Mouse (Mus musculus) liver, embryonic 15.5 days (tissue): ENCODE results near the gene Ahcyl1. TPM values are rescaled to one million over a fixed set of nuclear protein-coding genes. Genes with fewer than 3 reads are reported as not detected.
"Not testable (repeated sequence)": the region's sequence is repeated elsewhere in the genome, so short reads cannot be mapped to it uniquely, and the experiment has no call there.

Source experiments
- ATAC-seq: fragments of 200-750 bp; cut with Nextera tagmentation; 2 replicates; pipeline ENCODE4 v1.8.0; 2017; ENCODE audit warnings: moderate number of reproducible peaks, mild to moderate bottlenecking, moderate library complexity; ENCODE audit not compliant: insufficient read depth
- H3K27ac ChIP-seq: fragments of 300-500 bp; sonication (generic); replicated peaks from 2 replicates; pipeline ENCODE4 v1.5.1; 2015; ENCODE audit warnings: mild to moderate bottlenecking, inconsistent platforms
- H3K27me3 ChIP-seq: fragments of 300-500 bp; sonication (generic); 2 replicates; pipeline ENCODE4 v1.6.1; 2015; ENCODE audit warnings: mild to moderate bottlenecking, inconsistent platforms
- H3K36me3 ChIP-seq: fragments of 300-500 bp; sonication (generic); replicated peaks from 2 replicates; pipeline ENCODE4 v1.6.1; 2015; ENCODE audit warnings: moderate library complexity, mild to moderate bottlenecking, inconsistent platforms
- H3K4me1 ChIP-seq: fragments of 300-500 bp; sonication (generic); replicated peaks from 2 replicates; pipeline ENCODE4 v1.6.1; 2015; ENCODE audit warnings: inconsistent platforms
- H3K4me2 ChIP-seq: fragments of 300-500 bp; sonication (generic); 2 replicates; pipeline ENCODE4 v1.6.1; 2015; ENCODE audit warnings: moderate library complexity, mild to moderate bottlenecking, inconsistent platforms
- H3K4me3 ChIP-seq: fragments of 300-500 bp; sonication (generic); replicated peaks from 2 replicates; pipeline ENCODE4 v1.5.1; 2015; ENCODE audit warnings: mild to moderate bottlenecking, inconsistent platforms
- H3K9ac ChIP-seq: fragments of 300-500 bp; sonication (generic); 2 replicates; pipeline ENCODE4 v1.6.1; 2015; ENCODE audit warnings: moderate library complexity, mild to moderate bottlenecking, inconsistent platforms
- H3K9me3 ChIP-seq: fragments of 300-500 bp; sonication (generic); replicated peaks from 2 replicates; pipeline ENCODE4 v1.6.1; 2016; ENCODE audit warnings: inconsistent platforms
- WGBS: fragments of 180-500 bp; shearing (Covaris S2); methylation state at CpG from one replicate; pipeline ENCODE4 v1.1.7; 2015; ENCODE audit warnings: mixed read lengths; ENCODE audit not compliant: insufficient replicate concordance; 5-methylcytosine and 5-hydroxymethylcytosine counted together
- polyA plus RNA-seq: library from polyadenylated mRNA; unstranded; fragments of >200 nt; fragmentation: Nextera tagmentation; extraction: Ambion mirVana; gene quantifications from 2 replicates; pipeline ENCODE4 v1.2.1, GENCODE M21; 2015

Gene Ahcyl1
- polyA plus RNA-seq, 1 experiment from 2014 or later: 26.4 TPM

DNA sequence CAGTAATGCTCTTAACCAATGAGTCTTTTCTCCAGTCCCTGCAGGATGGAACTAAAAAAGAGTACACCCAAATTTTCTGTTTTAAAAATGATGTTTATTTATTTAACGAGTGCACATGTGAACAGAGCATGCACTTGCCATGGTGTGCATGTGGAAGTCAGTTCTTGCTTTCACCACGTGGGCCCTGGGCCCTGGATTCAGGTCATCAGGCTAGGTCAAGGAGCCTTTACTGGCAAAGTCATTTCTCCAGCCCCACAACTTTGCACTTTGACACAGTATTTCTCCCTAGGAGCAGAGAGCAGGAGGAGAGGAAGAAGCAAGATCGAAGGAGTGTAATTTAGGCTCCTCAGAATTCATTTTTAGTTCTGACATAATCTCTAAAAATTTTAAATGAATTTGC, 41.5 kb downstream of the Ahcyl1 start:
- Histone ChIP-seq H3K27ac (no peak overlapping the region), H3K4me2 (no peak overlapping the region), H3K36me3 (0 out of 2 replicates have a peak, but pooled peaks cover 8% of the 10 kb centered on the region), H3K4me3 (no peak overlapping the region), H3K9ac (no peak overlapping the region), H3K4me1 (no peaks in the 10 kb centered on the region), H3K27me3 (no peaks in the 10 kb centered on the region), H3K9me3 (no peaks in the 10 kb centered on the region)
- 64% methylated on average over 3 of the region's 3 CpGs for WGBS
- ATAC-seq: no peak

DNA sequence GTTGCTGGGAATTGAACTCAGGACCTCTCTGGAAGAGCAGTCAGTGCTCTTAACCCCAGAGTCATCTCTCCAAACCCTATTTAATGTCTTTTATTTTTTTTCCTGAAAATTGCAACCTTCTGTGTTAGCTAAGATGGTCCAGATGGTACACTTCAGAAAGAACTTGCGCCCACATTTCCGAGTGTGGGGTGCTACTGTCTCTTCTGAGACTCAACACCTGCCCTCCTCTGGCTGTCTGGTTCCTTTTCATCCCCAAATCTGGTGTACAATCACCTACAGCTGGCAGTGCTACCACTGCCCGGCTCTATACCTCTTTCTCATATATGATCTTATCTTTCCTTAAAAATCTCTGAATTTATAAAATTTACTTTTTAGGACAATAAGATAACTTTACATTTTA, 43.4 kb downstream of the Ahcyl1 start:
- ATAC-seq: no peak

DNA sequence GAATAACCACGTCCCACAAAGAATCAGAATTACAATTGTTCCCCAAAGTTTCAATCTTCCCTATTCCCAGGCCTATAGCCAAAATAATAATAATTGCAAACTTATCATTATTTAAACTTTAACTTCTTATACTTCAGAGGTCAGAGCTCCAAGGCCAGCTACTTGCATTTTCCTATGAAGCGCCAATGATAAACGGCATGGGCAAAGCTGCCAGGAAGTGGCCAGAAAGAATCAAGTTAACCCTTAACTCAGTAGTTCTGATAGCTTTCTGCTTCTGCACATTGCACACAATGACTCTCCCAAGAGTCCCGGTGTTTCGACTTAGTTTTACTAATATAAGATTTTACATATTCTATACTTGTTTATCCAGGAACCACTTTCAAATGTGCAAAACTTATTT, 46.1 kb downstream of the Ahcyl1 start:
- WGBS: 47% methylated on average over 5 of the region's 5 CpGs
- not testable (repeated sequence) for H3K4me2 ChIP-seq, H3K4me1 ChIP-seq, ATAC-seq, H3K36me3 ChIP-seq, H3K4me3 ChIP-seq, H3K9ac ChIP-seq, H3K27ac ChIP-seq, H3K9me3 ChIP-seq, H3K27me3 ChIP-seq

More for the DNA sequence above, 43.4 kb downstream of the Ahcyl1 start:
- H3K36me3 ChIP-seq: no peaks in the 10 kb centered on the region
- no peaks in the 10 kb centered on the region for H3K27me3 ChIP-seq
- no peak overlapping the region for H3K4me2 ChIP-seq
- H3K9ac ChIP-seq: no peak overlapping the region
- no peaks in the 10 kb centered on the region for H3K4me1 ChIP-seq
- no peaks in the 10 kb centered on the region for H3K9me3 ChIP-seq
- WGBS: 78% methylated on average over 3 of the region's 3 CpGs
- no peak overlapping the region for H3K27ac ChIP-seq
- no peak overlapping the region for H3K4me3 ChIP-seq

DNA sequence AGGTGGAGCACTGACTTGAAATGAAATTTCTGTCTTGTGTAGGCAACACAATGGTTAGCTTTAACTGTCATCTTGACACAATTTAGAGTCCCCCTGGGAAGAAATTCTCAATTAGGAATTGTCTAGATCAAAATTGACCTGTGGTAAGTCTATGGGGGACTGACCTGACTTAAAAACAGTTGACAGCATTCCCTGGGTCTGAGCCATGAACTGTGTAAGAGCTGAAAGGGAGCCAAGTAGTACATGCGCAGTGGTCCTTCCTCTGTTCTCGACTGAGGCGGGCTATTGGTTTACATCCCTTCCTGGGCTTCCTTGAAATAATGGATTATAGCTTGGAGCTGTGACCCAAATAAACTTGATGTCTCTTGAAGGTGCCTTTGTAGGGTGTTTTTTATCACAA, 49.4 kb downstream of the Ahcyl1 start:
- Histone ChIP-seq H3K4me3 (no peak overlapping the region), H3K27me3 (no peaks in the 10 kb centered on the region), H3K27ac (no peak overlapping the region), H3K4me1 (no peaks in the 10 kb centered on the region), H3K36me3 (no peaks in the 10 kb centered on the region), H3K9ac (no peak overlapping the region), H3K9me3 (no peaks in the 10 kb centered on the region), H3K4me2 (no peak overlapping the region)
- WGBS: 75% methylated on average over 3 of the region's 3 CpGs
- no peak for ATAC-seq

DNA sequence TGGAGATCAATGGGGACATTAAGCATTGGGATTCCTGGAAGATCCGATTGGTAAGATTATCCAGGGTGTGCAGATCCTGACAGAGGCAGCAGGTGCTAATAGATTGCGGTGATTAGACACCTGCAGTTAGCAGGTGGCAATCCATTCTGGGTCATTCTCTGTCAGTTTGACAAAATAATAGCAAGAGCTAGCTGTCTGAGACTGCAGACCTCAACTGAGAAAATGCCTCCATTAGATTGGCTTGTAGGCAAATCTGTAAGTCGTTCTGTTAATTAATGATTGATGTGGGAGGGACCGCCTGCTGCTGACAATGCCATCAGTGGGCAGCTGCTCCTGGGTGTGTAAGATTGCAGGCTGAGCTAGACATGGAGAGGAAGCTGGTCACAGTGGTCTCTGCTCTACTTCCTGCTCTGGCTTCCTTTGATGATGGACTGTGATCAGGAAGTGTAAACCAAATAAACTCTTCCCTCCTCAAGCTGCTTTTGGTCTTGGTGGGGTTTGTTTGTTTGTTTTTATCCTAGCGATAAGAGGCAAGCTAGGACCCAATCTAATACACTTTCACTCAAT, 58.7 kb downstream of the Ahcyl1 start:
- no peak overlapping the region for H3K9ac ChIP-seq
- H3K4me1 ChIP-seq: no peaks in the 10 kb centered on the region
- no peak overlapping the region for H3K4me2 ChIP-seq
- H3K27ac ChIP-seq: no peak overlapping the region
- H3K36me3 ChIP-seq: no peaks in the 10 kb centered on the region
- H3K27me3 ChIP-seq: no peaks in the 10 kb centered on the region
- WGBS: 39% methylated on average over 5 of the region's 5 CpGs
- H3K9me3 ChIP-seq: no peaks in the 10 kb centered on the region
- no peak overlapping the region for H3K4me3 ChIP-seq
- ATAC-seq: no peak

DNA sequence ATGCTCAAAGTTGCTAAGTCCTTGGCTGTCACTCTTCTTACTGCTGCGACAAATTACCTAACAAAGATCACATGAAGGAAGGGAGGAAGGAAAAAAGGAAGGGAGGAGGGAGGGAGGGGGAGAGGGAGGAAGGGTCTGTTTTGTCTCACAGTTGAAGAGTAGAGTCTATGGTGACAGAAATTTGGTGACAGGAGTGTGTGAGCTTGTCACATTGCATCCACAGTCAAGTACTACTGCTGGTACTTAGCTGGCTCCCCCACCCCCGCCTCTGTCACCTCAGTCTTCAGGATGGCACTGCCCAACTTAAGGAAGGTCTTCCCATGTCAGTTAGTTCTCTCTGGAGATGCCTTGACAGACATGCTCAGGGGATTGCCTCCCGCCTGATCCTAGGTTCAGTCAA, 60.1 kb downstream of the Ahcyl1 start:
- H3K27ac ChIP-seq: no peak overlapping the region
- no peak overlapping the region for H3K4me2 ChIP-seq
- no peak for ATAC-seq
- no peaks in the 10 kb centered on the region for H3K27me3 ChIP-seq
- no peak overlapping the region for H3K4me3 ChIP-seq
- no peaks in the 10 kb centered on the region for H3K9me3 ChIP-seq
- no peak overlapping the region for H3K9ac ChIP-seq
- H3K4me1 ChIP-seq: peaks cover 7% of the 10 kb centered on the region
- no peaks in the 10 kb centered on the region for H3K36me3 ChIP-seq
- 54% methylated on average over 3 of the region's 3 CpGs for WGBS

DNA sequence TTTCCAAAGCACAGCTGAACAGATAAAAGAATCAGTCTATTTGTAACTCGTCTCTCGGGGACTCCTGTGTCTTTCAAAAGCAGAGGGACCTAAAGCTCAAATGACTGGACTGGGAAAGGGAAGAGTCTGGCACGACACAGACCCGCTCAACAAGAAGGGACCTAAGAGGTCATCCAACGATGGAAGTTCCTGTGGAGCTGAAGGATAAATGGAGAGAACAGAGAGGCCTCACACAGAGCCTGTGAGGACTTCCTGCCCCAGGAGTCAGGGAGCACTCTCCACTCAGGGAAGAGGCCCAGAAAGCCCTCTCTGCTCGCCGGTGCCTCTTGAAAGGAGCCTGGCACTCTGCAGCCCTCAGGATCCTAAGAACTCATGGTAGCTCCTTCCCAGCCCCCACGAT, 60.5 kb downstream of the Ahcyl1 start:
- Histone ChIP-seq H3K9ac (no peak overlapping the region), H3K9me3 (no peaks in the 10 kb centered on the region), H3K4me3 (no peak overlapping the region), H3K4me2 (no peak overlapping the region), H3K27me3 (no peaks in the 10 kb centered on the region), H3K4me1 (peaks cover 11% of the 10 kb centered on the region), H3K27ac (no peak overlapping the region), H3K36me3 (no peaks in the 10 kb centered on the region)
- WGBS: 45% methylated on average over 8 of the region's 8 CpGs
- no peak for ATAC-seq

DNA sequence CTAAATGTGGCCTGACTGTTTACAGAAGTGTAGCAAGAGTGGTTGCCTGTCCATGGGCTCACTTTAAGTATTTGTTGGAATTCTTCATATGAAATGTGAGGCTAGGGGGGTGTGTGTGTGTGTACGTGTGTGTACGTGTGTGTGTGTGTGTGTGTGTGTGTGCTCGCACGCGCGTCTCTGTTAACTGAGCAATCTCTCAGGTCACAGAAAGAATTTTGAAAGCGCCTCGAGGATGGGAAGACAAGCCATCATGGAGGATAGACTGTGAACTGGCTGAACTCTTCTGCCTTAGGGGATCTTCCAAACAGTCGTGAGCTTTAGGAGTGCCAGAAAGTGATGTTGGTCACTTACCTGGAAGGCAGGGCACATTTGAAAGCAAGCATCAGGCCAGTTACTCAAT, 62.5 kb downstream of the Ahcyl1 start:
- Histone ChIP-seq H3K27me3 (no peaks in the 10 kb centered on the region), H3K27ac (no peak overlapping the region), H3K4me3 (no peak overlapping the region), H3K9ac (no peak overlapping the region), H3K36me3 (no peaks in the 10 kb centered on the region), H3K9me3 (no peaks in the 10 kb centered on the region), H3K4me1 (peaks cover 20% of the 10 kb centered on the region), H3K4me2 (no peak overlapping the region)
- ATAC-seq: no peak
- WGBS: 68% methylated on average over 9 of the region's 9 CpGs

DNA sequence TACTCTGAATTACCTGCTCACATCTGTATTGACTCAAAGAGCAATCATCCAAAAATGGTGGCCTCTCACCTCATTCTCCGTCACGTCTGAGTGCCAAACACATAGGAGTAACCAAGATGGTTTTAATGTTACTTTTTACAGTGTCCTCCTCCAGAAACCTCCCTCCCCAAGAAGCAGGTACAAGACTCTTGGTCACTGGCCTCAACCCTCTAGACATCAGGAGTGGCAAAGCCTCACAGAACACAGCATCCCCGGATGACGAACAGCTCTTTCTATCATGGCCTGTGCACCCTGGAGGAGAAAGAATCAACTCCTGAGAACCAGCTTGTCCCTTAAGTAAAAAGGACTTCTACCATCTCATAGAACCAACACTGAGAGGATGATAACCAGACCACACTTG, 63.6 kb downstream of the Ahcyl1 start:
- H3K9me3 ChIP-seq: no peaks in the 10 kb centered on the region
- H3K4me3 ChIP-seq: no peak overlapping the region
- no peaks in the 10 kb centered on the region for H3K36me3 ChIP-seq
- H3K27me3 ChIP-seq: no peaks in the 10 kb centered on the region
- peaks cover 20% of the 10 kb centered on the region for H3K4me1 ChIP-seq
- ATAC-seq: no peak
- H3K4me2 ChIP-seq: no peak overlapping the region
- H3K9ac ChIP-seq: no peak overlapping the region
- H3K27ac ChIP-seq: no peak overlapping the region
- WGBS: 84% methylated on average over 4 of the region's 4 CpGs

DNA sequence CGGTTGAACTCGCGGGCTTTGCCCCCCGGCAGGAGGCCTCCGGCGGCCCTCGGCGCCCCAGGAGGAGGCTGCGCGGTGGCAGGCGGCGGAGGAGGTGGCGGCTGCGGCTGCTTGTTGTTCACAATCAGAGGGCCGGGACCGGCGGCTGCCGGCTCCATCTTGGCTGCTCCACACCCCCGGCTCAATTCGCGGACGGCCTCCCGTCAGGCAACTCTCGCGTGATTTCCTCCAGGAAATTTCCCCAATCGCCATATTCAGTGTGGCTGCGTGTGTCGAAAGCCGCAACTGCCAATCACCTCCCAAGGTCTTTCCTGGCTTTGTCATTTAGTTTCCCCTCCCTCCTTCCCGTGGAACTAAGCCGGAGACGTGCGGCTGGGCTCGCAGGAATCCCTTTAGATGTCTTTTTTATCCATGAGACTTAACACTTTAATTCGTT, 64.8 kb downstream of the Ahcyl1 start, which contains the start of gene Strip1:
TSS of gene Strip1 (minus strand) at position 172 of the 436 bp plus-strand sequence.
- Histone ChIP-seq H3K27ac (peak within 1 kb of the TSS; percentile 75), H3K36me3 (peaks cover 8% of the 10 kb centered on the region; the same call in 1 of the 2 replicates), H3K4me3 (peak within 1 kb of the TSS; percentile 96), H3K27me3 (no peaks in the 10 kb centered on the region), H3K4me1 (peaks cover 20% of the 10 kb centered on the region), H3K9ac (peak within 1 kb of the TSS; percentile 91), H3K9me3 (no peaks in the 10 kb centered on the region), H3K4me2 (peak within 1 kb of the TSS; percentile 90)
- WGBS: under 1% methylated on average over 34 of the region's 35 CpGs
- ATAC-seq: peak; percentile 92

DNA sequence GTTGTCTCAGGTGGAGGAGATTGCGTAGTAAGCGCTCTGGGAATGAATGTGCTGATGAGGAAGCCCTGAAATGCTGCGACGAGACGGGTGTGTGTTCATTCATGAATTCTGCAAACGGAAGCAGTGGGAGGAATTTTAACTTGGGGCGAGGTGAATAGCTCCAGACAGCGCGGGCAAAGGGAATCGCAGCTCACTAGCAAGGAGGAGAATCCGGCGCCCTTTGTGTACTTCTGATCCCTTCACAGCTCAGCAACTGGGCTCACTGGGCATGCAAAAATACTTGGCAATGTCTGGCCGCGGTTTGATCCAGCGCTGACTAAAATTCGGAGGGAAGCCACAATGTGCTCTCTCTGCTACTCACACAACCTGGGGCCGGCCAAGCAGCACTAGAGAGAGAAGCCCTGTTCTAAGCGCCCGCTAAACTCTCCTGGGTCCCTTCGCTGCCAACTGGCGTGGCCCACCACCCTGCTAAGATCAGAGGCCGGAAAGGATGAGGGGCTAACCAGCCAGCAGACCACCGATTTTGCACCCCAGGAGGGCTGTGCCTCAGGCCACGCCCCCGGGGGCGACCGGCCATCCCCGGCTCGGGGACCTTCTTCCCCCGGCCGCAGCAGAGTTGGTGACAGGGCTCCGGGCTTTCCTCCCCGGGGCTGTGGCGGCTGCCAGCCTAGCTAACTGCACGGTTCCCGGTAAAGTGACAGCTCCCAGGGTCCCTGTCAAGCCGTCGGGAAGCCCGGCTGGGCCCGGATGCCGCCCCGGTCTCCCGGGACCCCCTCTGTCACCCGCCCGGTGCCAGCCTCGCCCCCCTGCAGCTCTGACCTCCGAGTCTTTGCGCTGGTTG, 65.5 kb downstream of the Ahcyl1 start, which contains the start of gene Gm10961:
TSS of gene Gm10961 (plus strand) at position 641 of the 841 bp plus-strand sequence.
- Histone ChIP-seq H3K4me3 (peak within 1 kb of the TSS; percentile 96), H3K4me2 (peak within 1 kb of the TSS; percentile 90), H3K27me3 (no peaks in the 10 kb centered on the region), H3K9ac (peak within 1 kb of the TSS; percentile 91), H3K36me3 (peaks cover 14% of the 10 kb centered on the region), H3K27ac (peak within 1 kb of the TSS; percentile 75), H3K4me1 (peaks cover 20% of the 10 kb centered on the region), H3K9me3 (no peaks in the 10 kb centered on the region)
- WGBS: 1% methylated on average over 48 of the region's 48 CpGs
- ATAC-seq: peak; percentile 60
